Mouse (Mus musculus) neural tube, embryonic 15.5 days (tissue): Measurements from ENCODE around the gene Pkib. TPM values are rescaled to one million over a fixed set of nuclear protein-coding genes. Genes with fewer than 3 reads are reported as not detected.

Experiments
- ATAC-seq: fragments of 200-750 bp; cut with Nextera tagmentation; 2 replicates; pipeline ENCODE4 v1.8.0; 2017; ENCODE audit warnings: mild to moderate bottlenecking, moderate TSS enrichment, moderate library complexity; ENCODE audit not compliant: low FRiP score
- H3K27ac ChIP-seq: fragments of 300-500 bp; sonication (generic); replicated peaks from 2 replicates; pipeline ENCODE4 v1.5.1; 2015; ENCODE audit warnings: mild to moderate bottlenecking, inconsistent platforms
- H3K27me3 ChIP-seq: fragments of 300-500 bp; sonication (generic); replicated peaks from 2 replicates; pipeline ENCODE4 v1.6.1; 2015; ENCODE audit warnings: inconsistent platforms
- H3K36me3 ChIP-seq: fragments of 300-500 bp; sonication (generic); 2 replicates; pipeline ENCODE4 v1.6.1; 2015; ENCODE audit warnings: inconsistent platforms
- H3K4me1 ChIP-seq: fragments of 300-500 bp; sonication (generic); 2 replicates; pipeline ENCODE4 v1.6.1; 2015; ENCODE audit warnings: inconsistent platforms
- H3K4me2 ChIP-seq: fragments of 300-500 bp; sonication (generic); 2 replicates; pipeline ENCODE4 v1.6.1; 2015; ENCODE audit warnings: inconsistent platforms, mild to moderate bottlenecking, moderate library complexity
- H3K4me3 ChIP-seq: fragments of 300-500 bp; sonication (generic); replicated peaks from 2 replicates; pipeline ENCODE4 v1.5.1; 2015; ENCODE audit warnings: mild to moderate bottlenecking, inconsistent platforms
- H3K9ac ChIP-seq: fragments of 300-500 bp; sonication (generic); replicated peaks from 2 replicates; pipeline ENCODE4 v1.6.1; 2015; ENCODE audit warnings: mild to moderate bottlenecking, inconsistent platforms
- H3K9me3 ChIP-seq: fragments of 300-500 bp; sonication (generic); replicated peaks from 2 replicates; pipeline ENCODE4 v1.6.1; 2016; ENCODE audit warnings: inconsistent platforms
- WGBS: fragments of 180-500 bp; shearing (Covaris S2); methylation state at CpG from one replicate; pipeline ENCODE4 v1.1.7; 2015; ENCODE audit warnings: mixed read lengths; 5-methylcytosine and 5-hydroxymethylcytosine counted together
- polyA plus RNA-seq: library from polyadenylated mRNA; unstranded; fragments of >200 nt; fragmentation: Nextera tagmentation; extraction: Ambion mirVana; gene quantifications from 2 replicates; pipeline ENCODE4 v1.2.1, GENCODE M21; 2015

Pkib gene
- polyA plus RNA-seq, 1 experiment from 2014 or later, result 5.2 TPM

GRCm38 (mm10) chr10:57784131-57784875 lies 152.5 kb downstream of the Pkib start:
- H3K36me3 ChIP-seq, result no peaks in the 10 kb centered on the region
- no peaks in the 10 kb centered on the region for H3K27me3 ChIP-seq
- H3K4me3 ChIP-seq, result peak overlapping the region; percentile 37
- H3K9ac ChIP-seq, result peak overlapping the region; percentile 45
- H3K9me3 ChIP-seq, result no peaks in the 10 kb centered on the region
- H3K4me1 ChIP-seq, result peaks cover 22% of the 10 kb centered on the region; the same call in 1 of the 2 replicates
- peak; percentile 87 for ATAC-seq
- peak overlapping the region; percentile 84 for H3K27ac ChIP-seq
- peak overlapping the region; percentile 53 for H3K4me2 ChIP-seq
- WGBS, result 11% methylated on average over 7 of the region's 7 CpGs

GRCm38 (mm10) chr10:57784876-57785150 lies 153.0 kb downstream of the Pkib start, which contains the start of gene Fabp7:
Gene Fabp7, plus strand, starts transcription at chr10:57784881.
- no peaks in the 10 kb centered on the region for H3K9me3 ChIP-seq
- peak within 1 kb of the TSS; percentile 37 for H3K4me3 ChIP-seq
- no peaks in the 10 kb centered on the region for H3K27me3 ChIP-seq
- H3K36me3 ChIP-seq, result no peaks in the 10 kb centered on the region
- peak within 1 kb of the TSS; percentile 45 for H3K9ac ChIP-seq
- 8% methylated on average over 7 of the region's 7 CpGs for WGBS
- H3K27ac ChIP-seq, result peak within 1 kb of the TSS; percentile 84
- H3K4me2 ChIP-seq, result peak within 1 kb of the TSS; percentile 53
- peaks cover 22% of the 10 kb centered on the region; the same call in 1 of the 2 replicates for H3K4me1 ChIP-seq
- no peak; the same call in 1 of the 2 replicates for ATAC-seq

DNA sequence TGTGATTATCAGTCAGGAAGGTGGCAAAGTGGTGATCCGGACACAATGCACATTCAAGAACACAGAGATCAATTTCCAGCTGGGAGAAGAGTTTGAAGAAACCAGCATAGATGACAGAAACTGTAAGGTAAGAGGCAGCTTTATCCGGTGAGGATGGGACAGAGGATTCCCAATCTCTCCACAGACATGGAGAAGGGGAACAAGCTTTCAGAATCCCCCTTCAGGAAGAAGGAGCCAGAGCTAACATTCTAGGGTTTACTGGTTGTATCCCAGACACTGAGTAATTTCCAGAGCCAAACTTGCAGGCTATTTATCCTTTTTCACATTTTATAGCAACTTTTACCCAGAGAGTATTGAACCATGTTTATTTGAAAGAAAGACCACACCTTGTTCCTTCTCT lies 153.8 kb downstream of the Pkib start:
- WGBS, result 21% methylated on average over 2 of the region's 2 CpGs
- Histone ChIP-seq H3K27me3 (no peaks in the 10 kb centered on the region), H3K4me1 (peaks cover 22% of the 10 kb centered on the region; the same call in 1 of the 2 replicates), H3K9ac (peak overlapping the region; percentile 45), H3K4me2 (peak overlapping the region; percentile 53), H3K4me3 (peak overlapping the region; percentile 37), H3K36me3 (no peaks in the 10 kb centered on the region), H3K9me3 (no peaks in the 10 kb centered on the region), H3K27ac (peak overlapping the region; percentile 84)
- no peak for ATAC-seq

Other genes with a start within 250 kb of the Pkib start
- 38.0 and 44.0 TPM in 2 replicates for gene Hsf2, start 145.6 kb upstream of the Pkib start, polyA plus RNA-seq
- 406 and 428 TPM in 2 replicates for gene Serinc1, start 99.5 kb upstream of the Pkib start, polyA plus RNA-seq
- 1,724 and 2,236 TPM in 2 replicates for gene Fabp7, start 152.9 kb downstream of the Pkib start, polyA plus RNA-seq
- gene Smpdl3a, start 162.4 kb downstream of the Pkib start, polyA plus RNA-seq, result 34.4 and 37.3 TPM in 2 replicates